Mouse (Mus musculus) MEL-GATA-1-ER (cell line): Measurements from ENCODE around the gene Zfp593.

Source experiments
- DNase-seq: peaks from one replicate; pipeline ENCODE4 v3.0.0-alpha.2; 2012; ENCODE audit warnings: low read depth; ENCODE audit errors: extremely low read depth

Gene Zfp593

GRCm38 (mm10) chr4:134234876-134235275 lies 10.5 kb downstream of the Zfp593 start:
- no peak for DNase-seq

GRCm38 (mm10) chr4:134230431-134230830 lies 15.0 kb downstream of the Zfp593 start:
- no peak for DNase-seq

- DNase-seq: no peak
Observed at GRCm38 (mm10) chr4:134227194-134227593, 18.2 kb downstream of the Zfp593 start, which contains the start of gene Catsper4. Gene Catsper4, minus strand, starts transcription at chr4:134227383.

GRCm38 (mm10) chr4:134222793-134223600 lies 22.4 kb downstream of the Zfp593 start:
- DNase-seq: no peak

- DNase-seq: no peak
Observed at GRCm38 (mm10) chr4:134206488-134207053, 38.8 kb downstream of the Zfp593 start.

GRCm38 (mm10) chr4:134203340-134203896 lies 42.0 kb downstream of the Zfp593 start:
- DNase-seq: no peak

- no peak for DNase-seq
Observed at GRCm38 (mm10) chr4:134202904-134203303, 42.5 kb downstream of the Zfp593 start, which contains the start of gene Gm7534. Gene Gm7534, minus strand, starts transcription at chr4:134203004.

GRCm38 (mm10) chr4:134199371-134199770 lies 46.0 kb downstream of the Zfp593 start:
- DNase-seq: no peak
